Mouse (Mus musculus): ENCODE measurements at regions not wholly inside any gene's neighbourhood (a gene's known extent, or its start where the extent isn't known, plus 50 kb on each side); places are given as distances from the start of the nearest gene placed in this dataset.
"Not testable (repeated sequence)": the region's sequence is repeated elsewhere in the genome, so short reads cannot be mapped to it uniquely, and the experiment has no call there.

DNA sequence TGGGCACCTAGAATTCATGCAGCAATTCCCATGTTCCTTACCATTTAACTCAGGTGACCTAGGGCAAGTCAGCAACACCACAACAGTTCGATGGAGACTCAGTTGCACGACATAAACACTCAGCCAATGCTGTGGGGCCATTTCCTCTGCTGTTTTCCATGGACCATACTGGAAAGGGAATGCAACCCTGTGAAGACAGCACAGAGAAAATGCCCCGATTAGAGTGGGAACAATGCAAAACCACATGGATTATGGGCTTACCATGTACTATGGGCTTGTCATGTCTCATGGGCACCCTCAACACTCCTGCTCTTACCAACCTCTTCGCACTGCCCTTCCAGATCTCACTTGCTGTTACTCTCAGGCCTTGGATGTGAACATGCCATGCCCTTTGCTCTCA, 207.6 kb downstream of the Snurf start:
- not testable (repeated sequence) for DNase-seq

DNA sequence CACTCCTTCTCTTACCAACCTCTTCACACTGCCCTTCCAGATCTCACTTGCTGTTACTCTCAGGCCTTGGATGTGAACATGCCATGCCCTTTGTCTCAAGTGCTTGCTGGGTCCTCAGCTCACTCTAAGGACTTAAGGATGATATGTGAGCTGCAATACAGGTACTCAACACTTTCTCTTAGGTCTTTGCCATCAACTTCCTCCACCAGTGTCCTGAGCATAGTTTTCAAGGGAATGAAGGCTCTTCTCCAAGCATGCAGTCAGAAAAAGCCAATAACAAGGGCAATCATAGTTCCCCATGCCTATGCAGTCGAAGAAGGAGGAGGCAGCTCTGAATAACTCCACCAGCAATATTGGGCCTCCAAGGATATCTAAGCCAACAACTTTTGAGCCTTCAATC, 235.1 kb downstream of the Snurf start:
- DNase-seq: peak in 1 of 2 experiments; percentile 1

DNA sequence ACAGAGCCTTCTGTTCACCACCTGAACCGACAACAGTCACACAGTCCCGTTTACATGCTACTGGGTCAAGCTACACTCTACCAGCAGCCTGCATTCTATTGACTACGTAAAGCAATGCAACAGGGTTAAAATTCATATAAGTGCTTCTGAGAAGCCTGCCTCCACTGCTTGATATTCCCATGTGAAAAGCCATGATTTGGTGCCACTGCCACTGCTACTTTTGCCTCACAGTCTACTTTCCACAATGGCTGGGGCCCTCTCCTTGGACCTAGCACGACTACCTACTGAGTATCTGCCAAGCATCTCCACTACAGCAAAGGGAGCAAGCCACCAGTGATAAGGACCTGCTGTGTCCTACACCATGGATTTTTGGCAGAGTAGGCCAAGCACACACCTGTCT, 236.2 kb downstream of the Snurf start:
- DNase-seq: peak in 1 of 2 experiments; percentile 3

GRCm38 (mm10) chr7:59767325-59767724, 237.5 kb downstream of the Snurf start:
- peak in 1 of 2 experiments; percentile 2 for DNase-seq

Measured in thymus, postnatal 36 days (tissue).